In genomic region chr11:97440441-97440881, GRCm38 (mm10) we compare ENCODE assay signal across 8 mouse cellular contexts. TPM values are rescaled to one million over a fixed set of nuclear protein-coding genes. Genes with fewer than 3 reads are reported as not detected.
A peak's percentile ranks its signal among the peaks of the same experiment; 100 is the strongest.
DNase-seq lines count a peak whose midpoint lies in the region; ATAC-seq lines count a peak whose summit lies in the region.

No protein-coding gene starts in this region.

- H3K27me3 ChIP-seq in intestine, embryonic 16.5 days (replicated peaks; ENCODE audit: control insufficient read depth, insufficient read depth, low read length) = no peaks in the 10 kb centered on the region
- peaks cover 30% of the 10 kb centered on the region; the same call in 1 of the 2 replicates for H3K27me3 ChIP-seq in midbrain, embryonic 14.5 days (ENCODE audit: control insufficient read depth, insufficient read depth, low read length)

- peak overlapping the region; percentile 80 for H3K9ac ChIP-seq in intestine, embryonic 16.5 days (ENCODE audit: low read depth, low read length)
- peak overlapping the region; percentile 34; the same call in 1 of the 2 replicates for H3K9ac ChIP-seq in midbrain, embryonic 14.5 days (replicated peaks; ENCODE audit: low read length)

- no peaks in the 10 kb centered on the region for H3K9me3 ChIP-seq in intestine, embryonic 16.5 days (ENCODE audit: control insufficient read depth, low read length)
- no peaks in the 10 kb centered on the region for H3K9me3 ChIP-seq in midbrain, embryonic 14.5 days (ENCODE audit: control insufficient read depth, low read length)

- no peaks in the 10 kb centered on the region; the same call in 1 of the 2 replicates for H3K36me3 ChIP-seq in intestine, embryonic 16.5 days (ENCODE audit: control insufficient read depth, insufficient read depth, low read length)
- H3K36me3 ChIP-seq in midbrain, embryonic 14.5 days (ENCODE audit: control insufficient read depth, insufficient read depth, low read length) = no peaks in the 10 kb centered on the region

- ATAC-seq in intestine, embryonic 16.5 days = peak; percentile 23; the same call in 1 of the 2 replicates
- ATAC-seq in midbrain, embryonic 14.5 days (ENCODE audit: low FRiP score, low TSS enrichment) = no peak
- no peak for ATAC-seq in monocyte, adult 5-6 weeks (replicated peaks; ENCODE audit: insufficient number of reproducible peaks, low FRiP score, low TSS enrichment, poor library complexity, severe bottlenecking)
- ATAC-seq in activated CD4-positive, CD25-positive, alpha-beta regulatory T cell, adult 4 months = no peak

- H3K4me1 ChIP-seq in intestine, embryonic 16.5 days (ENCODE audit: control insufficient read depth, insufficient read depth, low read length) = peaks cover 65% of the 10 kb centered on the region
- H3K4me1 ChIP-seq in midbrain, embryonic 14.5 days (ENCODE audit: control insufficient read depth, insufficient read depth, low read length) = peaks cover 19% of the 10 kb centered on the region

- peak overlapping the region; percentile 79 for H3K4me2 ChIP-seq in intestine, embryonic 16.5 days (ENCODE audit: low read depth, low read length)
- peak overlapping the region; percentile 51 for H3K4me2 ChIP-seq in midbrain, embryonic 14.5 days (ENCODE audit: low read length)

- 3% methylated on average over 28 of the region's 34 CpGs for WGBS in intestine, embryonic 16.5 days
- WGBS in midbrain, embryonic 14.5 days = 5% methylated on average over 34 of the region's 34 CpGs

- DNase-seq in adrenal gland, adult (ENCODE audit: inconsistent age in 2 of 2, low spot score in 1 of 2) = peak; percentile 52 to 79
- no peak for DNase-seq in adrenal gland, adult 8-10 months
- peak; percentile 47 for DNase-seq in urinary bladder, postnatal 14 days (ENCODE audit: low spot score)
- DNase-seq in urinary bladder, postnatal 10 days (ENCODE audit: low spot score) = no peak
- no peak for DNase-seq in midbrain, embryonic 14.5 days

- peak overlapping the region; percentile 88 for H3K27ac ChIP-seq in intestine, embryonic 16.5 days (ENCODE audit: low read length)
- H3K27ac ChIP-seq in midbrain, embryonic 14.5 days (replicated peaks; ENCODE audit: low read depth, low read length) = no peak overlapping the region

- peak overlapping the region; percentile 66 for H3K4me3 ChIP-seq in intestine, embryonic 16.5 days (ENCODE audit: low read length)
- H3K4me3 ChIP-seq in midbrain, embryonic 14.5 days (replicated peaks; ENCODE audit: low read depth, low read length) = peak overlapping the region; percentile 29

RNA-seq across cellular contexts. Expression of gene Arhgap23, which starts 25.1 kb away (rescaled TPM):
- total RNA-seq in adrenal gland, adult 8-10 months (2022) = 10 to 100 TPM; 23.3 to 36.4 (median 31.8) TPM
- 2.7 and 3.0 TPM in 2 replicates for polyA plus RNA-seq in intestine, embryonic 16.5 days (2015; fragmentation: Nextera tagmentation; extraction: Ambion mirVana)
- 7.8 and 13.1 TPM in 2 replicates for polyA plus RNA-seq in midbrain, embryonic 14.5 days (2014; fragmentation: Nextera tagmentation; extraction: Ambion mirVana)
- total RNA-seq in monocyte, adult 5-6 weeks (2017) = 4.7 to 5.8 TPM (median 5.0 TPM) in 3 replicates
- not detected for polyA plus RNA-seq in activated CD4-positive, CD25-positive, alpha-beta regulatory T cell, adult 4 months (2017; shearing (Covaris generic))

RNA-seq across cellular contexts. Expression of gene 4933428G20Rik, which starts 59.7 kb away (rescaled TPM):
- total RNA-seq in adrenal gland, adult 8-10 months (2022) = under 1 TPM in 3 of 4 experiments, not detected in 1; 0.35 to 0.80 (median 0.45) TPM
- 0.18 and 0.45 TPM in 2 replicates for polyA plus RNA-seq in intestine, embryonic 16.5 days (2015; fragmentation: Nextera tagmentation; extraction: Ambion mirVana)
- polyA plus RNA-seq in midbrain, embryonic 14.5 days (2014; fragmentation: Nextera tagmentation; extraction: Ambion mirVana) = 0.51 TPM in 1 of 2 replicates, not detected in the other
- total RNA-seq in monocyte, adult 5-6 weeks (2017) = not detected in 3 replicates
- polyA plus RNA-seq in activated CD4-positive, CD25-positive, alpha-beta regulatory T cell, adult 4 months (2017; shearing (Covaris generic)) = not detected

Comparison
In these comparisons a context has a peak if more than half of its experiments do, and no peak if none do; other contexts are left out.
1. DNase-seq: peak in adrenal gland, adult (2 of 2) and urinary bladder, postnatal 14 days (single experiment); none in adrenal gland, adult 8-10 months (single experiment), urinary bladder, postnatal 10 days (single experiment) and midbrain, embryonic 14.5 days (single experiment).